9 mouse cellular contexts compared by ENCODE assay signal in the genomic region with DNA sequence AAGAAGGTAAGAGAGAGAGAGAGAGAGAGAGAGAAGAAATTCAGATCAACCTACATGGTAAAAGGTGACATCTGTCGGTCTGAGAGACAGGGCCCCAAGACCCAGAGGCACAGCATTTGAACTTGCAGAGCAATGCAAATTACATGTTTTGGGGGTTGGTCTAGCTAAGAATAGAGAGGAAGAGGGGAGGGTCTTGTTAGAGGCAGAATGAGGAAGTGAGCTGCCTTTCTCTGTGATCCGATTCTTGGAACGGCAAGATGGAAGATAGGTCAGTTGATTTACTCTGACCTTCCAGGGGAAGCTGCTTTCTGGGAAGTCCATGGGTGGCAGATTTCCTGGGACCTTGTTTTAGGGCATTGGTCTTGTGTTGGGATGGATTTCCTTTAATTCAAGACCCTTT. TPM values are rescaled to one million over a fixed set of nuclear protein-coding genes. Genes with fewer than 3 reads are reported as not detected.
DNase-seq lines count a peak whose midpoint lies in the region; ATAC-seq lines count a peak whose summit lies in the region.
"Had no signal": no experiment of that assay in that cellular context is flagged by ENCODE, and none has a peak within 500 bp of the region (broad histone marks: within the 10 kb centered on the region; RNA-seq: fewer than 3 reads in every experiment).

No protein-coding gene starts in this region.

- 50% methylated on average over 3 of the region's 3 CpGs for WGBS in heart, embryonic 15.5 days
- WGBS in kidney, embryonic 14.5 days, result 64% methylated on average over 3 of the region's 3 CpGs
- 80% methylated on average over 3 of the region's 3 CpGs for WGBS in hindbrain, embryonic 12.5 days

- no peak for ATAC-seq in heart, embryonic 15.5 days (replicated peaks; ENCODE audit: insufficient number of reproducible peaks, insufficient read depth, low FRiP score, low read depth)
- ATAC-seq in granulocyte monocyte progenitor cell, adult 5-6 weeks (replicated peaks; ENCODE audit: poor library complexity, severe bottlenecking), result peak; percentile 84
- no peak for ATAC-seq in kidney, embryonic 14.5 days (ENCODE audit: low FRiP score, low TSS enrichment)
- ATAC-seq in hindbrain, embryonic 12.5 days (ENCODE audit: low FRiP score), result no peak

- H3K9ac ChIP-seq in heart, embryonic 15.5 days, result no peak overlapping the region
- H3K9ac ChIP-seq in kidney, embryonic 14.5 days (ENCODE audit: low read depth, low read length), result no peak overlapping the region
- H3K9ac ChIP-seq in hindbrain, embryonic 12.5 days, result no peak overlapping the region

- peak overlapping the region; percentile 31 for H3K4me3 ChIP-seq in heart, embryonic 15.5 days
- no peak overlapping the region for H3K4me3 ChIP-seq in kidney, embryonic 14.5 days (ENCODE audit: low read length)
- H3K4me3 ChIP-seq in hindbrain, embryonic 12.5 days, result no peak overlapping the region

- H3K36me3 ChIP-seq in heart, embryonic 15.5 days, result no peaks in the 10 kb centered on the region
- no peaks in the 10 kb centered on the region for H3K36me3 ChIP-seq in kidney, embryonic 14.5 days (ENCODE audit: control insufficient read depth, insufficient read depth, low read length)
- no peaks in the 10 kb centered on the region for H3K36me3 ChIP-seq in hindbrain, embryonic 12.5 days

- no peak for DNase-seq in heart, postnatal 4 days
- DNase-seq in lung, postnatal 36 days, result peak; percentile 64
- DNase-seq in thymus, postnatal 25 days, result peak; percentile 51
- no peak for DNase-seq in layer of hippocampus, adult 9-11 months
- DNase-seq: retina, postnatal 1 day had no signal

- peak overlapping the region; percentile 29; the same call in 1 of the 2 replicates for H3K4me2 ChIP-seq in heart, embryonic 15.5 days
- no peak overlapping the region for H3K4me2 ChIP-seq in kidney, embryonic 14.5 days (replicated peaks; ENCODE audit: low read depth, low read length)
- no peak overlapping the region for H3K4me2 ChIP-seq in hindbrain, embryonic 12.5 days (replicated peaks)

- peaks cover 11% of the 10 kb centered on the region for H3K4me1 ChIP-seq in heart, embryonic 15.5 days (replicated peaks)
- H3K4me1 ChIP-seq in kidney, embryonic 14.5 days (ENCODE audit: control insufficient read depth, insufficient read depth, low read length), result no peaks in the 10 kb centered on the region
- H3K4me1 ChIP-seq in hindbrain, embryonic 12.5 days, result peaks cover 7% of the 10 kb centered on the region; the same call in 1 of the 2 replicates

- peaks cover 12% of the 10 kb centered on the region; the same call in 1 of the 2 replicates for H3K27me3 ChIP-seq in heart, embryonic 15.5 days
- H3K27me3 ChIP-seq in kidney, embryonic 14.5 days (ENCODE audit: control insufficient read depth, insufficient read depth, low read length), result peaks cover 3% of the 10 kb centered on the region; the same call in 1 of the 2 replicates
- peaks cover 13% of the 10 kb centered on the region; the same call in 1 of the 2 replicates for H3K27me3 ChIP-seq in hindbrain, embryonic 12.5 days

- H3K27ac ChIP-seq in heart, embryonic 15.5 days, result no peak overlapping the region
- H3K27ac ChIP-seq in kidney, embryonic 14.5 days (ENCODE audit: low read depth, low read length), result no peak overlapping the region
- H3K27ac ChIP-seq in hindbrain, embryonic 12.5 days, result no peak overlapping the region

- no peaks in the 10 kb centered on the region for H3K9me3 ChIP-seq in heart, embryonic 15.5 days (replicated peaks)
- no peaks in the 10 kb centered on the region for H3K9me3 ChIP-seq in kidney, embryonic 14.5 days (ENCODE audit: control insufficient read depth, low read length)
- H3K9me3 ChIP-seq in hindbrain, embryonic 12.5 days (replicated peaks), result no peaks in the 10 kb centered on the region

RNA-seq across cellular contexts. Expression of gene Tnfrsf13b, which starts 15.7 kb away (rescaled TPM):
- 1.8 and 3.4 TPM in 2 replicates for polyA plus RNA-seq in heart, embryonic 15.5 days (2015; fragmentation: Nextera tagmentation; extraction: Ambion mirVana)
- 1 to 10 TPM in 1 of 2 experiments, under 1 TPM in 1; 0.90 to 1.0 TPM for total RNA-seq in heart, postnatal 4 days (2021)
- 31.7 and 41.3 TPM in 2 replicates for total RNA-seq in granulocyte monocyte progenitor cell, adult 5-6 weeks (2014; fragmentation: Nextera tagmentation)
- total RNA-seq in granulocyte monocyte progenitor cell, adult 5-6 weeks (2017), result 55.8 and 121 TPM in 2 replicates
- polyA plus RNA-seq in kidney, embryonic 14.5 days (2014; fragmentation: Nextera tagmentation; extraction: Ambion mirVana), result 0.70 and 1.2 TPM in 2 replicates
- polyA plus RNA-seq in hindbrain, embryonic 12.5 days (2016; fragmentation: Nextera tagmentation; extraction: Ambion mirVana), result 1.1 and 1.5 TPM in 2 replicates

RNA-seq across cellular contexts. Expression of gene Usp22, which starts 32.6 kb away (rescaled TPM):
- 60.7 and 79.1 TPM in 2 replicates for polyA plus RNA-seq in heart, embryonic 15.5 days (2015; fragmentation: Nextera tagmentation; extraction: Ambion mirVana)
- total RNA-seq in heart, postnatal 4 days (2021), result 10 to 100 TPM; 65.6 to 69.4 TPM
- total RNA-seq in granulocyte monocyte progenitor cell, adult 5-6 weeks (2014; fragmentation: Nextera tagmentation), result 23.3 and 34.2 TPM in 2 replicates
- 52.4 and 63.5 TPM in 2 replicates for total RNA-seq in granulocyte monocyte progenitor cell, adult 5-6 weeks (2017)
- polyA plus RNA-seq in kidney, embryonic 14.5 days (2014; fragmentation: Nextera tagmentation; extraction: Ambion mirVana), result 96.9 and 182 TPM in 2 replicates
- 344 and 354 TPM in 2 replicates for polyA plus RNA-seq in hindbrain, embryonic 12.5 days (2016; fragmentation: Nextera tagmentation; extraction: Ambion mirVana)

Comparison
In these comparisons a context has a peak if more than half of its experiments do, and no peak if none do; other contexts are left out.
1. DNase-seq: peak in lung, postnatal 36 days (single experiment) and thymus, postnatal 25 days (single experiment); none in heart, postnatal 4 days (single experiment) and layer of hippocampus, adult 9-11 months (single experiment).